Mouse (Mus musculus) midbrain, embryonic 14.5 days (tissue): ENCODE data around the gene Vmn1r231. TPM values are rescaled to one million over a fixed set of nuclear protein-coding genes. Genes with fewer than 3 reads are reported as not detected.

Experiments used
- polyA plus RNA-seq: library from polyadenylated mRNA; unstranded; fragments of >200 nt; fragmentation: Nextera tagmentation; extraction: Ambion mirVana; gene quantifications from 2 replicates; pipeline ENCODE4 v1.2.1, GENCODE M21; 2014

Gene Vmn1r231
- polyA plus RNA-seq, 1 experiment from 2014 or later, result not detected

Other genes starting within 250 kb of the Vmn1r231 start
- gene Vmn1r226, start 222.2 kb downstream of the Vmn1r231 start, polyA plus RNA-seq, result not detected in 2 replicates
- gene Vmn1r227, start 175.2 kb downstream of the Vmn1r231 start, polyA plus RNA-seq, result not detected in 2 replicates
- gene Vmn1r228, start 118.9 kb downstream of the Vmn1r231 start, polyA plus RNA-seq, result not detected in 2 replicates
- 0.03 TPM in 1 of 2 replicates, not detected in the other for gene Vmn1r229, start 93.5 kb downstream of the Vmn1r231 start, polyA plus RNA-seq
- gene Vmn1r230, start 64.6 kb downstream of the Vmn1r231 start, polyA plus RNA-seq, result not detected in 2 replicates
- gene Vmn1r232, start 14.6 kb upstream of the Vmn1r231 start, polyA plus RNA-seq, result not detected in 2 replicates
- 739 and 756 TPM in 2 replicates for gene Ppp2r1a, start 40.2 kb upstream of the Vmn1r231 start, polyA plus RNA-seq
- gene Vmn1r233, start 91.4 kb upstream of the Vmn1r231 start, polyA plus RNA-seq, result not detected in 2 replicates
- 22.4 and 24.5 TPM in 2 replicates for gene Zfp160, start 103.8 kb upstream of the Vmn1r231 start, polyA plus RNA-seq